Mouse (Mus musculus) heart, adult 2 months (tissue): Measurements from ENCODE around the gene Plxnc1.

Experiments
- CTCF ChIP-seq: fragments of 200-600 bp; IDR thresholded peaks from 2 replicates; pipeline ENCODE4 v1.8.1; 2022; ENCODE audit warnings: antibody characterized with exemption, mild to moderate bottlenecking, moderate library complexity
- EP300 ChIP-seq: fragments of 200-500 bp; IDR thresholded peaks from 2 replicates; pipeline ENCODE4 v1.6.1; 2011; ENCODE audit warnings: low read depth, low read length, control low read depth; ENCODE audit not compliant: insufficient read depth
- POLR2A ChIP-seq: fragments of 200-500 bp; IDR thresholded peaks from 2 replicates; pipeline ENCODE4 v1.6.1; 2011; ENCODE audit warnings: mild to moderate bottlenecking, low read depth, low read length, control low read depth; ENCODE audit not compliant: insufficient read depth

DNA sequence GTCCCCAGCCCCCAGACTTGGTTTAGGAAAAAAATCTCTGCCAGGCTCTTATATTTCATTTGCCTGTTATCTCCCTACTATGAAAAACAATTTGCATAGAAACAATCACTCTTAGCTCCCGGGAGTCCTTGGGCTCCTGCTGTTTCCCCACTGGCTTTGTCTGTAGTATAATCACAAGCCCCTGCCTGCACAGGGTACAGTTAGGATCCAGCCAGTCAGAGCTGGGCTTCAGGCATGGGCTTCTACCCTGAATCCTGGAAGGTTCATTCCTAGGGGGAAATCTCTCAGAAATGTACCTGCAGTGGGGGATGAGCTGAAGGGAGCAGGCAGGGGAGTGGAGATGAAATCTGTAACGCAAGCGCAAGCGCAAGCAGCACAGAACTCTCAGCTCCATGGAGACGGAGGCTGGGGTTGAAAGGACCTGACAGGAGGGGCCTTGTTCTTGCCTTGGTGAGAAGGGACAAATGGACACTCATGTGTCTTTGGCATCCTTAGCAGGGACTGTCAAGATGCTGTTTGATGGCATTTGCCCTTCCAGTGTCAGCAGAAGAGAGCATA is 33.7 kb upstream of the Plxnc1 start:
- TF ChIP-seq CTCF (no peak), EP300 (no peak), POLR2A (no peak)
